Mouse (Mus musculus): ENCODE results near the gene Gm28269. TPM values are rescaled to one million over a fixed set of nuclear protein-coding genes. Genes with fewer than 3 reads are reported as not detected.

Gm28269 gene
- not detected for total RNA-seq (2023)

GRCm38 (mm10) chrX:21744997-21745396 lies at the start of gene Gm28269:
Gene Gm28269 (minus strand): TSS chrX:21745097.

GRCm38 (mm10) chrX:21714829-21715228 lies 30.1 kb downstream of the Gm28269 start, which contains the start of gene Slc6a14:
Gene Slc6a14 (plus strand): TSS chrX:21714896.

Other genes starting within 250 kb of the Gm28269 start
- not detected for gene Slc6a14, start 30.2 kb downstream of the Gm28269 start, total RNA-seq (2023)

All from neutrophil, adult 83 days (primary cell).